Mouse (Mus musculus): ENCODE results near the gene Apobec2. TPM values are rescaled to one million over a fixed set of nuclear protein-coding genes. Genes with fewer than 3 reads are reported as not detected.
A peak's percentile ranks its signal among the peaks of the same experiment; 100 is the strongest.

Apobec2 gene
- polyA plus RNA-seq, 1 experiment from 2014 or later: 212 TPM

GRCm38 (mm10) chr17:48407154-48407553 is 25.6 kb downstream of the Apobec2 start:
- Histone ChIP-seq H3K9me3 (replicated peaks) (no peaks in the 10 kb centered on the region), H3K4me1 (replicated peaks) (peaks cover 29% of the 10 kb centered on the region), H3K27me3 (no peaks in the 10 kb centered on the region), H3K27ac (no peak overlapping the region), H3K36me3 (0 out of 2 replicates have a peak, but pooled peaks cover 2% of the 10 kb centered on the region), H3K4me2 (0 out of 2 replicates have a peak overlapping the region, but pooled peaks have one; percentile 11), H3K9ac (no peak overlapping the region), H3K4me3 (0 out of 2 replicates have a peak overlapping the region, but pooled peaks have one; percentile 66)
- 63% methylated on average over 4 of the region's 4 CpGs for whole genome bisulfite sequencing
- ATAC-seq (replicated peaks; ENCODE audit: insufficient number of reproducible peaks, insufficient read depth, low FRiP score, low read depth): no peak

- peaks cover 22% of the 10 kb centered on the region for H3K4me1 ChIP-seq (replicated peaks)
- H3K4me3 ChIP-seq: no peak overlapping the region
- H3K36me3 ChIP-seq: peaks cover 7% of the 10 kb centered on the region; the same call in 1 of the 2 replicates
- H3K27ac ChIP-seq: no peak overlapping the region
- no peak overlapping the region for H3K4me2 ChIP-seq
- no peaks in the 10 kb centered on the region for H3K9me3 ChIP-seq (replicated peaks)
- 67% methylated on average over 1 of the region's 1 CpGs for WGBS
- H3K27me3 ChIP-seq: no peaks in the 10 kb centered on the region
- H3K9ac ChIP-seq: no peak overlapping the region
- no peak for ATAC-seq (replicated peaks; ENCODE audit: insufficient number of reproducible peaks, insufficient read depth, low FRiP score, low read depth)
Observed at GRCm38 (mm10) chr17:48404706-48405105, 28.0 kb downstream of the Apobec2 start.

- H3K4me2 ChIP-seq: no peak overlapping the region
- H3K9ac ChIP-seq: no peak overlapping the region
- WGBS: 85% methylated on average over 2 of the region's 2 CpGs
- no peak overlapping the region for H3K27ac ChIP-seq
- H3K9me3 ChIP-seq (replicated peaks): no peaks in the 10 kb centered on the region
- H3K27me3 ChIP-seq: no peaks in the 10 kb centered on the region
- no peak overlapping the region for H3K4me3 ChIP-seq
- H3K36me3 ChIP-seq: peaks cover 15% of the 10 kb centered on the region
- H3K4me1 ChIP-seq (replicated peaks): peaks cover 22% of the 10 kb centered on the region
- no peak for ATAC-seq (replicated peaks; ENCODE audit: insufficient number of reproducible peaks, insufficient read depth, low FRiP score, low read depth)
Observed at GRCm38 (mm10) chr17:48403848-48404247, 28.9 kb downstream of the Apobec2 start.

- no peak overlapping the region for H3K27ac ChIP-seq
- H3K27me3 ChIP-seq: no peaks in the 10 kb centered on the region
- H3K9ac ChIP-seq: no peak overlapping the region
- no peak overlapping the region for H3K4me3 ChIP-seq
- 90% methylated on average over 3 of the region's 3 CpGs for WGBS
- no peak overlapping the region for H3K4me2 ChIP-seq
- H3K9me3 ChIP-seq (replicated peaks): no peaks in the 10 kb centered on the region
- ATAC-seq (replicated peaks; ENCODE audit: insufficient number of reproducible peaks, insufficient read depth, low FRiP score, low read depth): no peak
- peaks cover 15% of the 10 kb centered on the region for H3K4me1 ChIP-seq (replicated peaks)
- peaks cover 25% of the 10 kb centered on the region for H3K36me3 ChIP-seq
Observed at GRCm38 (mm10) chr17:48402751-48403150, 30.0 kb downstream of the Apobec2 start.

- WGBS: 88% methylated on average over 4 of the region's 4 CpGs
- Histone ChIP-seq H3K4me2 (no peak overlapping the region), H3K9ac (no peak overlapping the region), H3K9me3 (replicated peaks) (no peaks in the 10 kb centered on the region), H3K27ac (no peak overlapping the region), H3K36me3 (peaks cover 28% of the 10 kb centered on the region), H3K4me1 (replicated peaks) (peaks cover 5% of the 10 kb centered on the region; the same call in 1 of the 2 replicates), H3K4me3 (no peak overlapping the region), H3K27me3 (no peaks in the 10 kb centered on the region)
- ATAC-seq (replicated peaks; ENCODE audit: insufficient number of reproducible peaks, insufficient read depth, low FRiP score, low read depth): no peak
Observed at GRCm38 (mm10) chr17:48401710-48402109, 31.0 kb downstream of the Apobec2 start.

GRCm38 (mm10) chr17:48392616-48393015 is 40.1 kb downstream of the Apobec2 start:
- WGBS: 95% methylated on average over 3 of the region's 3 CpGs
- H3K27ac ChIP-seq: no peak overlapping the region
- ATAC-seq (replicated peaks; ENCODE audit: insufficient number of reproducible peaks, insufficient read depth, low FRiP score, low read depth): no peak

GRCm38 (mm10) chr17:48391446-48391845 is 41.3 kb downstream of the Apobec2 start:
- no peak for ATAC-seq (replicated peaks; ENCODE audit: insufficient number of reproducible peaks, insufficient read depth, low FRiP score, low read depth)

More at GRCm38 (mm10) chr17:48392616-48393015, 40.1 kb downstream of the Apobec2 start:
- no peak overlapping the region for H3K4me3 ChIP-seq
- H3K9me3 ChIP-seq (replicated peaks): no peaks in the 10 kb centered on the region
- peaks cover 88% of the 10 kb centered on the region for H3K36me3 ChIP-seq
- H3K9ac ChIP-seq: no peak overlapping the region
- H3K27me3 ChIP-seq: no peaks in the 10 kb centered on the region
- no peaks in the 10 kb centered on the region for H3K4me1 ChIP-seq (replicated peaks)
- H3K4me2 ChIP-seq: no peak overlapping the region

GRCm38 (mm10) chr17:48389442-48389841 is 43.3 kb downstream of the Apobec2 start:
- Histone ChIP-seq H3K4me1 (replicated peaks) (no peaks in the 10 kb centered on the region), H3K9ac (no peak overlapping the region), H3K4me3 (no peak overlapping the region), H3K9me3 (replicated peaks) (no peaks in the 10 kb centered on the region), H3K4me2 (no peak overlapping the region), H3K36me3 (peaks cover 83% of the 10 kb centered on the region), H3K27ac (no peak overlapping the region), H3K27me3 (no peaks in the 10 kb centered on the region)
- WGBS: 65% methylated on average over 5 of the region's 5 CpGs
- no peak for ATAC-seq (replicated peaks; ENCODE audit: insufficient number of reproducible peaks, insufficient read depth, low FRiP score, low read depth)

More at GRCm38 (mm10) chr17:48391446-48391845, 41.3 kb downstream of the Apobec2 start:
- 81% methylated on average over 5 of the region's 5 CpGs for WGBS
- no peaks in the 10 kb centered on the region for H3K9me3 ChIP-seq (replicated peaks)
- H3K4me1 ChIP-seq (replicated peaks): no peaks in the 10 kb centered on the region
- H3K9ac ChIP-seq: no peak overlapping the region
- peaks cover 98% of the 10 kb centered on the region for H3K36me3 ChIP-seq
- no peak overlapping the region for H3K4me2 ChIP-seq
- H3K27ac ChIP-seq: no peak overlapping the region
- no peak overlapping the region for H3K4me3 ChIP-seq
- no peaks in the 10 kb centered on the region for H3K27me3 ChIP-seq

- H3K36me3 ChIP-seq: peaks cover 76% of the 10 kb centered on the region
- 81% methylated on average over 2 of the region's 2 CpGs for WGBS
- H3K27me3 ChIP-seq: no peaks in the 10 kb centered on the region
- no peak overlapping the region for H3K4me3 ChIP-seq
- H3K9ac ChIP-seq: no peak overlapping the region
- no peaks in the 10 kb centered on the region for H3K4me1 ChIP-seq (replicated peaks)
- H3K27ac ChIP-seq: no peak overlapping the region
- no peak for ATAC-seq (replicated peaks; ENCODE audit: insufficient number of reproducible peaks, insufficient read depth, low FRiP score, low read depth)
- no peak overlapping the region for H3K4me2 ChIP-seq
- no peaks in the 10 kb centered on the region for H3K9me3 ChIP-seq (replicated peaks)
Observed at GRCm38 (mm10) chr17:48388666-48389065, 44.1 kb downstream of the Apobec2 start.

- Histone ChIP-seq H3K4me2 (no peak overlapping the region), H3K27me3 (no peaks in the 10 kb centered on the region), H3K4me3 (no peak overlapping the region), H3K4me1 (replicated peaks) (no peaks in the 10 kb centered on the region), H3K9me3 (replicated peaks) (no peaks in the 10 kb centered on the region), H3K36me3 (peaks cover 48% of the 10 kb centered on the region), H3K27ac (no peak overlapping the region), H3K9ac (no peak overlapping the region)
- WGBS: 63% methylated on average over 2 of the region's 2 CpGs
- ATAC-seq (replicated peaks; ENCODE audit: insufficient number of reproducible peaks, insufficient read depth, low FRiP score, low read depth): no peak
Observed at GRCm38 (mm10) chr17:48385786-48386461, 46.8 kb downstream of the Apobec2 start.

- Histone ChIP-seq H3K4me1 (replicated peaks) (no peaks in the 10 kb centered on the region), H3K27me3 (no peaks in the 10 kb centered on the region), H3K27ac (no peak overlapping the region), H3K9me3 (replicated peaks) (no peaks in the 10 kb centered on the region), H3K4me2 (no peak overlapping the region), H3K9ac (no peak overlapping the region), H3K4me3 (no peak overlapping the region), H3K36me3 (no peaks in the 10 kb centered on the region)
- no peak for ATAC-seq (replicated peaks; ENCODE audit: insufficient number of reproducible peaks, insufficient read depth, low FRiP score, low read depth)
Observed at GRCm38 (mm10) chr17:48379050-48379449, 53.7 kb downstream of the Apobec2 start.

GRCm38 (mm10) chr17:48376102-48376501 is 56.6 kb downstream of the Apobec2 start:
- H3K27ac ChIP-seq: no peak overlapping the region
- 86% methylated on average over 1 of the region's 1 CpGs for WGBS
- ATAC-seq (replicated peaks; ENCODE audit: insufficient number of reproducible peaks, insufficient read depth, low FRiP score, low read depth): no peak
- H3K4me2 ChIP-seq: no peak overlapping the region
- H3K9ac ChIP-seq: no peak overlapping the region
- H3K36me3 ChIP-seq: no peaks in the 10 kb centered on the region
- no peaks in the 10 kb centered on the region for H3K27me3 ChIP-seq
- H3K4me3 ChIP-seq: no peak overlapping the region
- no peaks in the 10 kb centered on the region for H3K4me1 ChIP-seq (replicated peaks)
- H3K9me3 ChIP-seq (replicated peaks): no peaks in the 10 kb centered on the region; the same call in 1 of the 2 replicates
